Mouse (Mus musculus) MEL (cell line): ENCODE measurements at regions not wholly inside any gene's neighbourhood (a gene's known extent, or its start where the extent isn't known, plus 50 kb on each side); places are given as distances from the start of the nearest gene placed in this dataset.

Experiments used
- CTCF ChIP-seq, 3 experiments: IDR thresholded peaks in 2 of 3; conservative IDR thresholded peaks in 1 of 3; 2 replicates each; pipeline ENCODE4 v1.5.1; 2011 to 2012; ENCODE audit warnings: low read length in 3 of 3, low read depth in 2 of 3, mild to moderate bottlenecking in 2 of 3, improper control_type of control experiment in 1 of 3, inconsistent platforms in 1 of 3, mixed read lengths in 1 of 3, moderate library complexity in 1 of 3; ENCODE audit not compliant: control insufficient read depth in 1 of 3, insufficient read depth in 1 of 3, poor library complexity in 1 of 3, severe bottlenecking in 1 of 3
- EP300 ChIP-seq, 2 experiments: IDR thresholded peaks; 2 replicates each; pipeline ENCODE4 v1.6.1; 2011; ENCODE audit warnings: improper control_type of control experiment in 2 of 2, low read length in 2 of 2, low read depth in 1 of 2, mild to moderate bottlenecking in 1 of 2
- MAX ChIP-seq: IDR thresholded peaks from 2 replicates; pipeline ENCODE4 v1.6.1; 2011; ENCODE audit warnings: low read length, improper control_type of control experiment
- MXI1 ChIP-seq: IDR thresholded peaks from 2 replicates; pipeline ENCODE4 v1.6.1; 2011; ENCODE audit warnings: mild to moderate bottlenecking, low read depth, low read length, improper control_type of control experiment
- POLR2A ChIP-seq, 2 experiments: IDR thresholded peaks; 2 replicates each; pipeline ENCODE4 v1.6.1; 2011 to 2012; ENCODE audit warnings: low read length in 2 of 2, mild to moderate bottlenecking in 2 of 2, control low read depth in 1 of 2, improper control_type of control experiment in 1 of 2, low read depth in 1 of 2, moderate library complexity in 1 of 2; ENCODE audit not compliant: control insufficient read depth in 1 of 2, insufficient read depth in 1 of 2, poor library complexity in 1 of 2
- POLR2AphosphoS5 ChIP-seq: IDR thresholded peaks from 2 replicates; pipeline ENCODE4 v1.6.1; 2012; ENCODE audit warnings: low read depth, borderline replicate concordance, mild to moderate bottlenecking, inconsistent platforms, low read length, moderate library complexity, mixed read lengths
- RAD21 ChIP-seq: IDR thresholded peaks from 2 replicates; pipeline ENCODE4 v1.6.1; 2011; ENCODE audit warnings: mild to moderate bottlenecking, low read depth, low read length, improper control_type of control experiment
- USF1 ChIP-seq: IDR thresholded peaks from 2 replicates; pipeline ENCODE4 v1.6.1; 2014; ENCODE audit warnings: low read depth, mild to moderate bottlenecking, inconsistent platforms, low read length, improper control_type of control experiment, moderate library complexity
- USF2 ChIP-seq, 2 experiments: IDR thresholded peaks; 2 replicates each; pipeline ENCODE4 v1.6.1; 2011 to 2012; ENCODE audit warnings: improper control_type of control experiment in 2 of 2, low read length in 2 of 2, borderline replicate concordance in 1 of 2, inconsistent platforms in 1 of 2, low read depth in 1 of 2, mild to moderate bottlenecking in 1 of 2; ENCODE audit not compliant: insufficient read depth in 1 of 2
- ZC3H11A ChIP-seq: IDR thresholded peaks from 2 replicates; pipeline ENCODE4 v1.6.1; 2012; ENCODE audit warnings: low read depth, mild to moderate bottlenecking, inconsistent platforms, low read length, improper control_type of control experiment
- ZKSCAN1 ChIP-seq: IDR thresholded peaks from 2 replicates; pipeline ENCODE4 v1.6.1; 2012; ENCODE audit warnings: low read depth, mild to moderate bottlenecking, inconsistent platforms, low read length, improper control_type of control experiment, moderate library complexity
- ZNF384 ChIP-seq: IDR thresholded peaks from 2 replicates; pipeline ENCODE4 v1.6.1; 2012; ENCODE audit warnings: low read depth, mild to moderate bottlenecking, inconsistent platforms, low read length, improper control_type of control experiment

DNA sequence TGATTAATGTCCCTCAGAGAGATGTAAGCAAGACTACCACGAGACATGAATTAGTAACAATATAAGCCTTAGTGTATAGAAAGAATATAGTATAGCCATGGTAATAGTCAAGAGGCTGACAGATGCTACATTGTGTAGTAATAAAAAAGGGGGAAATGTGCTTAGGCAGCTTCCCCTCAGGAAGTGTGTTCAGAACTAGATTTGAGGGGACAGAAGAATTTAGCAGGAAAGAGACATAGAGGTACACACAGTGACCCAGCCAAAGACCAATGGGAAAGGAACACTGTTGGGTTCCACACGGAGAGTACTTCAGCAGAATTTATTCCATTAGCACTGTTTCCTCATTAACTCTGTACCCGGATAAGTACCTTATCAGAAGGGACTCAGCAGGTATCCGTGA lies 614.0 kb upstream of the Fam92a start:
- TF ChIP-seq USF2 (IDR thresholded peaks at IDR 0.05; ENCODE audit: borderline replicate concordance in 1 of 2, insufficient read depth in 1 of 2, low read depth in 1 of 2, low read length in 2 of 2) (no peak), CTCF (IDR thresholded peaks at IDR 0.05 in 2 of 3, conservative IDR thresholded peaks at IDR 0.05 in 1 of 3; ENCODE audit: control insufficient read depth in 1 of 3, insufficient read depth in 1 of 3, low read depth in 2 of 3, low read length in 3 of 3, poor library complexity in 1 of 3, severe bottlenecking in 1 of 3) (no peak), EP300 (IDR thresholded peaks at IDR 0.05; ENCODE audit: low read depth in 1 of 2, low read length in 2 of 2) (no peak), ZNF384 (no peak), ZKSCAN1 (no peak), RAD21 (no peak), MAX (no peak), POLR2AphosphoS5 (no peak), USF1 (no peak), POLR2A (IDR thresholded peaks at IDR 0.05; ENCODE audit: control insufficient read depth in 1 of 2, insufficient read depth in 1 of 2, low read depth in 1 of 2, low read length in 2 of 2, poor library complexity in 1 of 2) (no peak), MXI1 (no peak), ZC3H11A (no peak)
